Mouse (Mus musculus): ENCODE data around the gene Tomm22. TPM values are rescaled to one million over a fixed set of nuclear protein-coding genes. Genes with fewer than 3 reads are reported as not detected.

The Tomm22 gene
- polyA plus RNA-seq, 1 experiment from 2014 or later: 168 TPM

DNA sequence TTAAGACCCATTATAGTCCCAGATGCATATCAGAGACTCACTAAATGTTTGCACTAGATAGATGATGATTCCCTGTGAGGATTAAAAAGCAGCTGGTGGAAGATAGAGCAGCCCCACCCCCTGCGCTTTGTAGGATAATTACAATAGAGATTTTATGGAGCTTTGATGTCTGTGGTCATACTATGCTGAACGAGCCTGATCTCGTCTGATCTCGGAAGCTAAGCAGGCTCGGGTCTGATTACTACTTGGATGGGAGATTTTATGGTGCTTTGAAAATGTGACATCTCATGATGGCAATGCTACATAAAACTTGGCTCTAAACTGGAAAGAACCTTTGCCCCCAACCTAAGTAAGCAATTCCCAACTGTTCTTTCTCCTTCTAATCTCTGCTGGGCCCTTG, 21.7 kb downstream of the Tomm22 start:
- no peaks in the 10 kb centered on the region; the same call in 1 of the 2 replicates for H3K36me3 ChIP-seq (ENCODE audit: insufficient read depth, low read length)
- 82% methylated on average over 5 of the region's 5 CpGs for WGBS
- TF ChIP-seq CTCF (IDR thresholded peaks at IDR 0.05): no peak
- no peak for TF ChIP-seq EP300 (IDR thresholded peaks at IDR 0.05)
- no peak for ATAC-seq
- no peaks in the 10 kb centered on the region for H3K27me3 ChIP-seq (replicated peaks; ENCODE audit: insufficient read depth, low read length)
- no peaks in the 10 kb centered on the region for H3K9me3 ChIP-seq (ENCODE audit: low read length)
- H3K4me1 ChIP-seq (ENCODE audit: insufficient read depth, low read depth, low read length): no peaks in the 10 kb centered on the region
- no peak overlapping the region for H3K9ac ChIP-seq (replicated peaks; ENCODE audit: low read depth)
- H3K27ac ChIP-seq (ENCODE audit: low read length): no peak overlapping the region
- DNase-seq (ENCODE audit: low spot score): no peak
- no peak overlapping the region for H3K4me2 ChIP-seq (replicated peaks; ENCODE audit: low read depth, low read length)
- no peak overlapping the region for H3K4me3 ChIP-seq (ENCODE audit: low read depth, low read length)

GRCm38 (mm10) chr15:79693740-79694139, 23.1 kb downstream of the Tomm22 start:
- TF ChIP-seq CTCF (IDR thresholded peaks at IDR 0.05) (no peak), EP300 (IDR thresholded peaks at IDR 0.05) (no peak)
- WGBS: 65% methylated on average over 11 of the region's 11 CpGs
- no peaks in the 10 kb centered on the region for H3K4me1 ChIP-seq (ENCODE audit: insufficient read depth, low read depth, low read length)
- H3K9me3 ChIP-seq (ENCODE audit: low read length): no peaks in the 10 kb centered on the region
- H3K4me2 ChIP-seq (replicated peaks; ENCODE audit: low read depth, low read length): peak overlapping the region; percentile 36; the same call in 1 of the 2 replicates
- H3K27me3 ChIP-seq (replicated peaks; ENCODE audit: insufficient read depth, low read length): no peaks in the 10 kb centered on the region
- no peak overlapping the region for H3K9ac ChIP-seq (replicated peaks; ENCODE audit: low read depth)
- H3K36me3 ChIP-seq (ENCODE audit: insufficient read depth, low read length): no peaks in the 10 kb centered on the region; the same call in 1 of the 2 replicates
- H3K4me3 ChIP-seq (ENCODE audit: low read depth, low read length): peak overlapping the region; percentile 14; the same call in 1 of the 2 replicates
- H3K27ac ChIP-seq (ENCODE audit: low read length): peak overlapping the region; percentile 52
- ATAC-seq: no peak
- DNase-seq (ENCODE audit: low spot score): no peak

- Histone ChIP-seq H3K9me3 (ENCODE audit: low read length) (no peaks in the 10 kb centered on the region), H3K27ac (ENCODE audit: low read length) (0 out of 2 replicates have a peak overlapping the region, but pooled peaks have one; percentile 52), H3K9ac (replicated peaks; ENCODE audit: low read depth) (no peak overlapping the region), H3K4me2 (replicated peaks; ENCODE audit: low read depth, low read length) (peak overlapping the region; percentile 36; the same call in 1 of the 2 replicates), H3K4me1 (ENCODE audit: insufficient read depth, low read depth, low read length) (no peaks in the 10 kb centered on the region), H3K4me3 (ENCODE audit: low read depth, low read length) (no peak overlapping the region), H3K36me3 (ENCODE audit: insufficient read depth, low read length) (no peaks in the 10 kb centered on the region; the same call in 1 of the 2 replicates), H3K27me3 (replicated peaks; ENCODE audit: insufficient read depth, low read length) (no peaks in the 10 kb centered on the region)
- DNase-seq (ENCODE audit: low spot score): no peak
- ATAC-seq: no peak
- no peak for TF ChIP-seq CTCF (IDR thresholded peaks at IDR 0.05)
- no peak for TF ChIP-seq EP300 (IDR thresholded peaks at IDR 0.05)
- whole genome bisulfite sequencing: 78% methylated on average over 4 of the region's 4 CpGs
Observed at GRCm38 (mm10) chr15:79694512-79694911, 23.9 kb downstream of the Tomm22 start.

DNA sequence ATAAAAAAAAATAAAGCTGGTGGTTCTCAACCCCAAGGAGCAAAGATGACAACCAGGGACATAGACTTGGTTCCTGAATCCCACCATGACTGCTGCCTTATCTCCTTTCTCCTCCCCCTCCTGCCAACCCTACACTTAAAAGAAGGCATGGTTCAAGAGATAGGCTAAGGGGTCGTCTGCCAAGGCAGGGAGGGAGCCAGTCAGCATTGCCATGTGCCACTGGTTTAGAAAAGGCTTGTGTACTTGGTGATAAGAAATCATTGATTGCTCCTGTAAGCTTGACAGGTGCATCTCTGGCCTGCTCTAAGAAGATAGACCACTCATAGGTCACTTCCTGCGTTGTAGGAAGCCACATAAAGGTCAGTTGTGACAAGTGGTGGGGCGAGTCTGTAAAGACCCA, 24.9 kb downstream of the Tomm22 start:
- TF ChIP-seq CTCF (IDR thresholded peaks at IDR 0.05): no peak
- no peak for TF ChIP-seq EP300 (IDR thresholded peaks at IDR 0.05)
- Histone ChIP-seq H3K4me3 (ENCODE audit: low read depth, low read length) (no peak overlapping the region), H3K4me1 (ENCODE audit: insufficient read depth, low read depth, low read length) (no peaks in the 10 kb centered on the region), H3K9me3 (ENCODE audit: low read length) (no peaks in the 10 kb centered on the region), H3K4me2 (replicated peaks; ENCODE audit: low read depth, low read length) (no peak overlapping the region), H3K27ac (ENCODE audit: low read length) (no peak overlapping the region), H3K9ac (replicated peaks; ENCODE audit: low read depth) (no peak overlapping the region), H3K36me3 (ENCODE audit: insufficient read depth, low read length) (no peaks in the 10 kb centered on the region; the same call in 1 of the 2 replicates), H3K27me3 (replicated peaks; ENCODE audit: insufficient read depth, low read length) (no peaks in the 10 kb centered on the region)
- ATAC-seq: no peak
- WGBS: 26% methylated on average over 3 of the region's 3 CpGs
- DNase-seq (ENCODE audit: low spot score): no peak

DNA sequence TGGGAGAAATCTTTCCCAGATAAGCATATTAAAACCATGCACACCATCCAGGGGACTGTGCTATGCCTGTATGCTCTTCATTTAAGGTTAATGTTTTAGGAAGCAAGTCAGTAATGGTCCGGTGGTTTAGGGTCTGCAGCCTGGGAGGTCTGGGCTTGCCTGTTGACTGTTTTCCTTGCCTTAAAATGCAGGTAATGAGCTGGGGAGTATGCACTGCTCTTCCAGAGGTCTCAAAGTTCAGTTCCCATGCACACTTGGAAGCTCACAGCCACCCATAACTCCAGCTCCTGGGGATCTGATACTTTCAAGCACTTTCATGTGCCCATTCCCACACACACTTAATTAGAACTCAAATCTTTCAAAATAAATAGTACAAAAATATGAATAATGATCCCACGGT, 25.8 kb downstream of the Tomm22 start:
- H3K9ac ChIP-seq (replicated peaks; ENCODE audit: low read depth): no peak overlapping the region
- no peak overlapping the region for H3K4me2 ChIP-seq (replicated peaks; ENCODE audit: low read depth, low read length)
- no peak overlapping the region for H3K27ac ChIP-seq (ENCODE audit: low read length)
- no peaks in the 10 kb centered on the region for H3K27me3 ChIP-seq (replicated peaks; ENCODE audit: insufficient read depth, low read length)
- DNase-seq (ENCODE audit: low spot score) (no peak), ATAC-seq (no peak)
- H3K9me3 ChIP-seq (ENCODE audit: low read length): no peaks in the 10 kb centered on the region
- no peak overlapping the region for H3K4me3 ChIP-seq (ENCODE audit: low read depth, low read length)
- TF ChIP-seq CTCF (IDR thresholded peaks at IDR 0.05): no peak
- no peak for TF ChIP-seq EP300 (IDR thresholded peaks at IDR 0.05)
- H3K4me1 ChIP-seq (ENCODE audit: insufficient read depth, low read depth, low read length): no peaks in the 10 kb centered on the region
- H3K36me3 ChIP-seq (ENCODE audit: insufficient read depth, low read length): no peaks in the 10 kb centered on the region; the same call in 1 of the 2 replicates
- 95% methylated on average over 2 of the region's 2 CpGs for WGBS

GRCm38 (mm10) chr15:79697011-79697410, 26.4 kb downstream of the Tomm22 start:
- no peak for TF ChIP-seq EP300 (IDR thresholded peaks at IDR 0.05)
- no peak for TF ChIP-seq CTCF (IDR thresholded peaks at IDR 0.05)
- Histone ChIP-seq H3K4me1 (ENCODE audit: insufficient read depth, low read depth, low read length) (no peaks in the 10 kb centered on the region), H3K27ac (ENCODE audit: low read length) (no peak overlapping the region), H3K4me3 (ENCODE audit: low read depth, low read length) (no peak overlapping the region), H3K9me3 (ENCODE audit: low read length) (no peaks in the 10 kb centered on the region), H3K36me3 (ENCODE audit: insufficient read depth, low read length) (no peaks in the 10 kb centered on the region; the same call in 1 of the 2 replicates), H3K27me3 (replicated peaks; ENCODE audit: insufficient read depth, low read length) (no peaks in the 10 kb centered on the region), H3K9ac (replicated peaks; ENCODE audit: low read depth) (no peak overlapping the region), H3K4me2 (replicated peaks; ENCODE audit: low read depth, low read length) (no peak overlapping the region)
- ATAC-seq (no peak), DNase-seq (ENCODE audit: low spot score) (no peak)
- WGBS: 90% methylated on average over 6 of the region's 6 CpGs
